Mouse (Mus musculus) hindbrain, embryonic 10.5 days (tissue): ENCODE data around the gene Rab3ip. TPM values are rescaled to one million over a fixed set of nuclear protein-coding genes. Genes with fewer than 3 reads are reported as not detected.

Source experiments
- DNase-seq: peaks from one replicate; pipeline ENCODE4 v3.0.0-alpha.2; 2017; ENCODE audit warnings: low spot score
- H3K27ac ChIP-seq: fragments of 300-500 bp; sonication (generic); 2 replicates; pipeline ENCODE4 v1.5.1; 2016; ENCODE audit warnings: mild to moderate bottlenecking, moderate library complexity
- H3K27me3 ChIP-seq: fragments of 300-500 bp; sonication (generic); 2 replicates; pipeline ENCODE4 v1.6.1; 2016; ENCODE audit warnings: mild to moderate bottlenecking; ENCODE audit not compliant: poor library complexity, insufficient read depth, severe bottlenecking
- H3K36me3 ChIP-seq: fragments of 300-500 bp; sonication (generic); 2 replicates; pipeline ENCODE4 v1.6.1; 2016; ENCODE audit warnings: mild to moderate bottlenecking, moderate library complexity
- H3K4me1 ChIP-seq: fragments of 300-500 bp; sonication (generic); replicated peaks from 2 replicates; pipeline ENCODE4 v1.6.1; 2016; ENCODE audit warnings: mild to moderate bottlenecking
- H3K4me3 ChIP-seq: fragments of 300-500 bp; sonication (generic); 2 replicates; pipeline ENCODE4 v1.5.1; 2016; ENCODE audit warnings: mild to moderate bottlenecking, moderate library complexity
- H3K9me3 ChIP-seq: fragments of 300-500 bp; sonication (generic); 2 replicates; pipeline ENCODE4 v1.6.1; 2016; ENCODE audit warnings: mild to moderate bottlenecking, moderate library complexity
- WGBS: fragments of 180-500 bp; shearing (Covaris S2); methylation state at CpG from one replicate; pipeline ENCODE4 v1.1.7; 2016; 5-methylcytosine and 5-hydroxymethylcytosine counted together
- polyA plus RNA-seq: library from polyadenylated mRNA; unstranded; fragments of >200 nt; fragmentation: Nextera tagmentation; extraction: Ambion mirVana; gene quantifications from 2 replicates; pipeline ENCODE4 v1.2.1, GENCODE M21; 2016

Rab3ip gene
- polyA plus RNA-seq, 1 experiment from 2014 or later, result 45.0 TPM

- no peak overlapping the region for H3K27ac ChIP-seq
- 80% methylated on average over 2 of the region's 2 CpGs for WGBS
- H3K27me3 ChIP-seq, result no peaks in the 10 kb centered on the region
- DNase-seq, result no peak
- no peaks in the 10 kb centered on the region for H3K4me1 ChIP-seq
- H3K36me3 ChIP-seq, result no peaks in the 10 kb centered on the region
- H3K4me3 ChIP-seq, result no peak overlapping the region
- H3K9me3 ChIP-seq, result no peaks in the 10 kb centered on the region
Observed at GRCm38 (mm10) chr10:116977858-116978257, 27.3 kb upstream of the Rab3ip start.

- no peaks in the 10 kb centered on the region for H3K27me3 ChIP-seq
- no peaks in the 10 kb centered on the region for H3K36me3 ChIP-seq
- no peaks in the 10 kb centered on the region for H3K9me3 ChIP-seq
- WGBS, result 68% methylated on average over 4 of the region's 4 CpGs
- DNase-seq, result no peak
- H3K27ac ChIP-seq, result no peak overlapping the region
- no peak overlapping the region for H3K4me3 ChIP-seq
- H3K4me1 ChIP-seq, result no peaks in the 10 kb centered on the region
Observed at GRCm38 (mm10) chr10:116977455-116977854, 26.9 kb upstream of the Rab3ip start.

- 95% methylated on average over 6 of the region's 6 CpGs for WGBS
- H3K4me1 ChIP-seq, result no peaks in the 10 kb centered on the region
Observed at GRCm38 (mm10) chr10:116972509-116972908, 21.9 kb upstream of the Rab3ip start, which contains the start of gene Gm10271. Gm10271 (minus strand) TSS chr10:116972609.

GRCm38 (mm10) chr10:116968741-116969140 lies 18.2 kb upstream of the Rab3ip start:
- WGBS, result 91% methylated on average over 4 of the region's 4 CpGs

More at GRCm38 (mm10) chr10:116972509-116972908, 21.9 kb upstream of the Rab3ip start, which contains the start of gene Gm10271:
- no peak within 1 kb of the TSS for H3K27ac ChIP-seq
- H3K9me3 ChIP-seq, result no peaks in the 10 kb centered on the region
- H3K4me3 ChIP-seq, result no peak within 1 kb of the TSS
- DNase-seq, result no peak
- no peaks in the 10 kb centered on the region for H3K36me3 ChIP-seq
- H3K27me3 ChIP-seq, result no peaks in the 10 kb centered on the region

GRCm38 (mm10) chr10:116966065-116966464 lies 15.5 kb upstream of the Rab3ip start:
- no peak overlapping the region for H3K27ac ChIP-seq
- 82% methylated on average over 6 of the region's 6 CpGs for WGBS
- no peaks in the 10 kb centered on the region for H3K4me1 ChIP-seq
- DNase-seq, result no peak
- H3K27me3 ChIP-seq, result no peaks in the 10 kb centered on the region
- no peak overlapping the region for H3K4me3 ChIP-seq
- no peaks in the 10 kb centered on the region for H3K9me3 ChIP-seq
- no peaks in the 10 kb centered on the region for H3K36me3 ChIP-seq

More at GRCm38 (mm10) chr10:116968741-116969140, 18.2 kb upstream of the Rab3ip start:
- H3K27me3 ChIP-seq, result no peaks in the 10 kb centered on the region
- H3K9me3 ChIP-seq, result no peaks in the 10 kb centered on the region
- H3K27ac ChIP-seq, result no peak overlapping the region
- H3K4me1 ChIP-seq, result no peaks in the 10 kb centered on the region
- DNase-seq, result no peak
- no peaks in the 10 kb centered on the region for H3K36me3 ChIP-seq
- H3K4me3 ChIP-seq, result no peak overlapping the region

- Histone ChIP-seq H3K9me3 (no peaks in the 10 kb centered on the region), H3K4me3 (no peak overlapping the region), H3K36me3 (no peaks in the 10 kb centered on the region), H3K27me3 (no peaks in the 10 kb centered on the region), H3K27ac (no peak overlapping the region), H3K4me1 (no peaks in the 10 kb centered on the region)
- no peak for DNase-seq
- 75% methylated on average over 5 of the region's 5 CpGs for WGBS
Observed at GRCm38 (mm10) chr10:116965297-116965696, 14.7 kb upstream of the Rab3ip start.

- Histone ChIP-seq H3K4me1 (no peaks in the 10 kb centered on the region), H3K27me3 (no peaks in the 10 kb centered on the region), H3K36me3 (no peaks in the 10 kb centered on the region), H3K27ac (no peak overlapping the region), H3K4me3 (no peak overlapping the region), H3K9me3 (no peaks in the 10 kb centered on the region)
- DNase-seq, result no peak
- 82% methylated on average over 4 of the region's 4 CpGs for WGBS
Observed at GRCm38 (mm10) chr10:116964571-116964970, 14.0 kb upstream of the Rab3ip start.

- 87% methylated on average over 11 of the region's 11 CpGs for WGBS
- no peak overlapping the region for H3K4me3 ChIP-seq
- no peaks in the 10 kb centered on the region for H3K9me3 ChIP-seq
- no peaks in the 10 kb centered on the region for H3K27me3 ChIP-seq
- no peaks in the 10 kb centered on the region for H3K36me3 ChIP-seq
- H3K4me1 ChIP-seq, result no peaks in the 10 kb centered on the region
- no peak overlapping the region for H3K27ac ChIP-seq
- DNase-seq, result no peak
Observed at GRCm38 (mm10) chr10:116964084-116964483, 13.5 kb upstream of the Rab3ip start.

- 61% methylated on average over 17 of the region's 17 CpGs for WGBS
- Histone ChIP-seq H3K4me3 (no peak overlapping the region), H3K9me3 (no peaks in the 10 kb centered on the region), H3K4me1 (no peaks in the 10 kb centered on the region), H3K27me3 (no peaks in the 10 kb centered on the region), H3K36me3 (no peaks in the 10 kb centered on the region), H3K27ac (no peak overlapping the region)
- no peak for DNase-seq
Observed at GRCm38 (mm10) chr10:116962803-116963202, 12.2 kb upstream of the Rab3ip start.

GRCm38 (mm10) chr10:116962152-116962551 lies 11.6 kb upstream of the Rab3ip start:
- H3K27ac ChIP-seq, result no peak overlapping the region
- no peaks in the 10 kb centered on the region for H3K4me1 ChIP-seq
- H3K36me3 ChIP-seq, result no peaks in the 10 kb centered on the region
- H3K9me3 ChIP-seq, result no peaks in the 10 kb centered on the region
- no peak for DNase-seq
- no peak overlapping the region for H3K4me3 ChIP-seq
- 85% methylated on average over 14 of the region's 14 CpGs for WGBS
- no peaks in the 10 kb centered on the region for H3K27me3 ChIP-seq

GRCm38 (mm10) chr10:116957867-116958551 lies 7.4 kb upstream of the Rab3ip start:
- 64% methylated on average over 5 of the region's 5 CpGs for WGBS

GRCm38 (mm10) chr10:116956483-116957158 lies 6.1 kb upstream of the Rab3ip start:
- H3K4me1 ChIP-seq, result no peaks in the 10 kb centered on the region
- 88% methylated on average over 11 of the region's 11 CpGs for WGBS
- H3K36me3 ChIP-seq, result no peaks in the 10 kb centered on the region
- H3K27ac ChIP-seq, result no peak overlapping the region
- no peaks in the 10 kb centered on the region for H3K27me3 ChIP-seq
- no peak for DNase-seq
- no peak overlapping the region for H3K4me3 ChIP-seq
- no peaks in the 10 kb centered on the region for H3K9me3 ChIP-seq

More at GRCm38 (mm10) chr10:116957867-116958551, 7.4 kb upstream of the Rab3ip start:
- no peaks in the 10 kb centered on the region for H3K27me3 ChIP-seq
- H3K4me3 ChIP-seq, result no peak overlapping the region
- H3K9me3 ChIP-seq, result no peaks in the 10 kb centered on the region
- H3K27ac ChIP-seq, result no peak overlapping the region
- DNase-seq, result no peak
- H3K4me1 ChIP-seq, result no peaks in the 10 kb centered on the region
- H3K36me3 ChIP-seq, result no peaks in the 10 kb centered on the region

GRCm38 (mm10) chr10:116955191-116955590 lies 4.6 kb upstream of the Rab3ip start:
- 93% methylated on average over 6 of the region's 6 CpGs for WGBS
- no peaks in the 10 kb centered on the region for H3K9me3 ChIP-seq

More at GRCm38 (mm10) chr10:116955191-116955590, 4.6 kb upstream of the Rab3ip start:
- H3K27me3 ChIP-seq, result no peaks in the 10 kb centered on the region
- H3K4me3 ChIP-seq, result no peak overlapping the region
- H3K27ac ChIP-seq, result no peak overlapping the region
- no peaks in the 10 kb centered on the region for H3K36me3 ChIP-seq
- no peak for DNase-seq
- H3K4me1 ChIP-seq, result peaks cover 9% of the 10 kb centered on the region
